Mouse (Mus musculus) right cerebral cortex, postnatal 25 days (tissue): Measurements from ENCODE around the gene Fam178b.

Experiments used
- DNase-seq: peaks from one replicate; pipeline ENCODE4 v3.0.0; 2022

Fam178b gene

DNA sequence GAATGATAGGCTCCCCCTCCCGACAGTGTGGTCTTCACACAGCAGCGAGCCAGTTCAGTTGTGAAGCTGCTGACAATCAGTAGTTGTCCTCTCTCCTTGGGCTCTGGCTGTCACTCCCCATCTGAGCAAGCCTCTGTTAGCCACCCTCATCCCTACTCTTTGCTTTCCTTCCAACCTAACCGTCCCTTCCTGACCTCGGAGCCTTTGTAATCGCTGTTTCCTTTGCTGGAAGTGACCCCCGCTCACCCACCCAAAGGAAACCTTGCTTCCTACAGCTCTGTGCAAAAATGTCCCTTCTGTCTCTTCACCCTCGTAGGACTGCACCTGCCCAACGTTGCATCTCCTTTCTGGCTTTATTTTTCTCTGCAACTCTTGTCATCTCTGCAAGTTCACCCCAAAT is 100.8 kb downstream of the Fam178b start:
- no peak for DNase-seq

DNA sequence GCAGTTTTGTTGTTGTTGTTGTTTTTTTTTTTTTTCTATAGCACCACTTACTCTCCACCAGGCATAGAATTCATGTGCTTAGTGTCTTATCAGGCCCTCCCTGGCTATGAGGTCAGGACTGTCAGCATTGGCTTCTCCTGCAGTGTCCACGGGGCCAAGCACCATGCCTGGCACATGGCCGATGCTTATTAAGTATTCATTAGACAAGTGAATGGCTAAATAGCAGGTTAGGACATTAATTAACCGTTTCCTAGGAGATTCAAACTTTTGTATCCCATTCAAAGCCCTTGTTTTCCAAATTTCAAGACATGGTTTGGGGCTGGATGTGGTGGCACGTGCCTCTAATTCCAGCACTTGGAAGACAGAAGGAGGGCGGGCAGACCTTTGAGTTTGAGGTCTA is 101.7 kb downstream of the Fam178b start:
- DNase-seq = no peak

DNA sequence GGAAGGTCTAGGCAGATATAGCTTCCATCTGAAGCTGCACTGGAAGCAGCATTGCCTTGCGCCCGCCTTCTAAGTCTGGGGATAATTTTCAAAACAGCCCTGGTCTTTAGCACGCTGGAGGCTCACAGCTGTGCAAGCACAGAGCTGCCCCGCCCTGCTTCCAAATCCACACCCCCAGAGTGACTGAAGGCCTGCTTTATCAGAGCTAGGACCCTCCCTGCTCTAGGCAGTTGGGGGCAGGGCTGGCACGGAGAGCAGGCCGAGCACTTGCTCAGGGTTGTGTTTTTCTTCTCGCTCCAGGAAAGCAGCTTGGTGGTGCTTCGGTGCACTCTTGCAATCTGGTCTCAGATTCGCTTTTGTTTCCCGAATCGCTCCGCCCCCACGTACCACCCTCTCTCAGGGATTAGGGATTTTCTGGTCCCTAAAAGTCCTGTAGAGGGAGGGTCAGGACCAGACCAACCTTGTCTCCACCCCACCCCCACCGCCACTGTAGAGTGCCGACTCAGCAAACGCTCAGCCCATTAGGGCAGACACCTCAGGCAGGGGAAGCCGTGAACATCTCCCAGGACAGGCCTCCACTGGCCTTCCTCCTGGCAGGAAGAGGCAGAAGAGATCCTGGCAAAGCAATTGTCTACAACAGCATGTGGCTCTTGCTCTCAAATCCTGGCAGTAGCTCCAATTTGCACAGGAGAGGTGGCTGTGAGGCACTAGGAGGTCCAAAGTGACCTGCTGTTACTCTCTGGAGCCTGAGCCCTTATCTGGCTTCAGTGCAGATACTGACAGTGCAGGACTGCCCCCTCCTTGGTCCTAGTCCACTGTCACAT is 102.4 kb downstream of the Fam178b start:
- DNase-seq = peak; percentile 51

- no peak for DNase-seq
Measured at GRCm38 (mm10) chr1:36579974-36580383, 103.0 kb downstream of the Fam178b start.

DNA sequence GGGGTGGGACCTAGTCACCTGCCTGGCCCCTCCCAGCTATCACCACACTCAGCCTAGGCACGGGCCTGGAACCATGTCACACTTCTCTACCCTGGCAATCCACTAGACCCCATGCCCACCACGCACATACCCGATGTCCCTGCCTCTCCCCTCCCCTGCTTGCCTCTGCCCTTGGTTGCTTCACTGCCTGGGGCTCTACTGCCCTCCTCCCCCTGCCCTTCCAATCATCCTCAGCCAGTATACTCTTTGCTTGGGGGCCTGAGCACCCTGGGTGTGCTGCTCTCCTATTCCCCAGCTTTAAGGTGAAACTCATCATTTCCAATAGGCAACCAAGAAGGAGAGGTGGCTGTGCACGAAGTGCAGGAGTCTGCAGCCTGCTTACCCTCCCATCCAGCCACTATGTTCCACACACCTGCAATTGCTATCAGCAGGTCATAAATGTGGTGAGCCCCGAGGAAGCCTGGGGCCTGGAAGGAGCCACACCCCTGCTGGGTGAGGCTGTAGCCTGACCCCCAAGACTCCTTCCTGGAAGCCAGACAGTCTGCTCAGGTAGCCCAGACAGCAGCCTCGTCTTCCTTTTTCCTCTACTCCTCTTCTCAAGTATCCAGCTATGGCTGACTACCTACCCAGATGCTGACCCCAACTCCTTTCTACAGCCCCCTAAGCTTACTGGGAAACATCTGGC is 105.8 kb downstream of the Fam178b start:
- DNase-seq = no peak

- DNase-seq = no peak
Measured at GRCm38 (mm10) chr1:36575347-36575746, 107.6 kb downstream of the Fam178b start.

GRCm38 (mm10) chr1:36574196-36574955 is 108.6 kb downstream of the Fam178b start:
- DNase-seq = no peak

- DNase-seq = no peak
Measured at GRCm38 (mm10) chr1:36573524-36573923, 109.5 kb downstream of the Fam178b start.

DNA sequence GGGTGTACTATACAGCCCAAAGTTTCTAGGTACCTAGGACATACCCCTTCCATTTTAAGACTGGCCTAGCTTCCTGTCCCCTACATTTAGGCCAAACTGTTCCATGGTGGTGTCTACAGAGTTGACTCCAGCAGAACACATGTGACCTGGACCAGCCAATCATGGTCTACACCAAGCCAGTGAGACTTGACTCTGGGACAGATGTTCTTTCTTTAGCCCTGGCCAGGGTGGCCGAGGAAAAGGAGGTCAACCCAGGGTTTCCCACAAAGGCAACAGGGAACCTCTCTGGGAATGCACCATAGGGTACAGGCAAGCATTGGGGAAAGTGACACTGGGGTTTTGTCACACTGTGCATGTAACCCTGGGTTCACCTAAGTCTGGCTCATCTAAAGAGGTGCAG is 110.3 kb downstream of the Fam178b start:
- no peak for DNase-seq

DNA sequence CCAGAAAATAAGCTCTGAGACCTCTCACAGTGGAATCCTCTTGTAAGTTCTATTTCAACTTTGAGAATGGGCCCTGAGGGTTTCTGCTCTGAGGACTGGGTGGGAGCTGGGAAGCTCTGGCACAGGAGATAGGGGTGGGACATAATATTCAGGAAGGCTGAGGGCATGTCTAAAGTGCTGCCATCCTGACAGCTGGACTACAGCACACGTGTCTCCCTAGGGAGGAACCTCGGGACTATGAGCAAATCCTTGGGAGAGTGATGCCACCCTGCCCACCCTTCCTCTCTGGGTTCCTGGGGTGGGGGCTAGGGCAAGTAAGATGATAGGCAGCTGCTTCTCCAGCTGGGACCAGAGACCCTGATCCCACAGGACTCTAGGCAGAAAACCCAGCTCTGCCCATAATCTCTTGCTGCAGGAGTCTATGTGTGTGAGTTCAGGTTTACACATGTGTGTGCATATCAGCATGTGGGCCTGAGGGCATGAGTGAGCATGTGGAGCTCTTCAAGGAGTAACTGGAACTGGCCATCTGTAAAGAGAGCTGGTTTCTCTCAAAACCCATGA is 110.8 kb downstream of the Fam178b start:
- DNase-seq = no peak

DNA sequence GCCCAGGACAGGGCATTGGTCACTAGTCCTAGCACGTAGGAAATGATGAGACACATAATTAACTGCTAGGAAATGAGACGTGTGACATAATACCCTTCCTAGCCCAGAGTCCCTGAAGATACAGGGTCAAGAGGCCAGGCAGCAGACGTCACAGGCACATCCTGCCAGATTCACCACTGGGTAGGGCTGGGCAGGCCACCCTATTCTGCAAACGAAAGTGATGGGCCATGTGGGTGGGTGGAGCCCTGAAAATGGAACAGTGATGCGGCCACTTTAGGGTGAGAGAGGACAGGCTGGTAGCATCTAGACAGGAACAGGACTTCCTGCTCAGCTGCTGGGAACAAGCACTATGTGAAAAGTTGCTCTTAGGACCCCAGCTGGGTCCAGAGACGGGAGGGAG is 111.4 kb downstream of the Fam178b start:
- no peak for DNase-seq

- DNase-seq = no peak
Measured at GRCm38 (mm10) chr1:36570320-36570719, 112.7 kb downstream of the Fam178b start.

- no peak for DNase-seq
Measured at GRCm38 (mm10) chr1:36569694-36570276, 113.2 kb downstream of the Fam178b start.

DNA sequence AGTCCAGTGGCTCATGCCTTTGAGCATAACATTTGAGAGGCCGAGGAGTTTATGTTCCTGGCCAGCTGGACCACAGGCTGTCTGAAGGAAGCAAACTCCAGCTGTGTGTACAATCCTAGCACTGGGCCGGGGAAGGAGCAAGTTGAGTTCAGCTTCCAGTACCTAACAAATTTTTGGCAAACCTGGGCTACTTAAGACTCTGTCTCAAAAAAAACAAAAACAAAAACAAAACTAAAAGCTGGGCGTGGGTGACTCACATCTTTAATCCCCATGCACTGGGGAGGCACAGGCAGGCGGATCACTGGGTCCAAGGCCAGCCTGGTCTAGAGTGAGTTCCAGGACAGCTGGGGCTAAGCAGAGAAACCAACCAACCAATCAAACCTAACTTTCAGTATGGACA is 114.2 kb downstream of the Fam178b start:
- DNase-seq = no peak

- no peak for DNase-seq
Measured at GRCm38 (mm10) chr1:36567818-36568603, 115.0 kb downstream of the Fam178b start.

DNA sequence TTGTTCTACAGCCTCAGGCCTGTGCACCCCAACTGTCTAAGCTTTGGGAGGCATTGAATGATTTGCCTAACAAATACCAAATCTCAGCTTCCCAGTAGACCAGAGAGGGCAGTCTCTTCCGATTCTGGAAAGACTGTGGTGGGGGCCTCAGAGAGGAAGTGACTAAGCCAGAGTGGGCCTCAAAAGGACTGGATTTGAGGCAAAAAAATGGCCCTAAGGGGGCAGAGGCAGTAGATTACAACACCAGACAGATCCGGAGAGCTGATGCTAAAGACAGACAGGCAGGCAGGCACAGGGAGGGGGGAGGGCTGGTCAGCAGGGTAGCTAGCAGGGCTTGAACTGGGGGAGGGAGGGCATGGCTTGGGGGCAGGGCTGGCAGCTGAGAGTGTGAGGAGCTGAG is 116.6 kb downstream of the Fam178b start:
- DNase-seq = no peak

- DNase-seq = no peak
Measured at GRCm38 (mm10) chr1:36564101-36564500, 118.9 kb downstream of the Fam178b start.

GRCm38 (mm10) chr1:36563632-36564031 is 119.4 kb downstream of the Fam178b start:
- no peak for DNase-seq

GRCm38 (mm10) chr1:36563197-36563596 is 119.8 kb downstream of the Fam178b start:
- DNase-seq = no peak

DNA sequence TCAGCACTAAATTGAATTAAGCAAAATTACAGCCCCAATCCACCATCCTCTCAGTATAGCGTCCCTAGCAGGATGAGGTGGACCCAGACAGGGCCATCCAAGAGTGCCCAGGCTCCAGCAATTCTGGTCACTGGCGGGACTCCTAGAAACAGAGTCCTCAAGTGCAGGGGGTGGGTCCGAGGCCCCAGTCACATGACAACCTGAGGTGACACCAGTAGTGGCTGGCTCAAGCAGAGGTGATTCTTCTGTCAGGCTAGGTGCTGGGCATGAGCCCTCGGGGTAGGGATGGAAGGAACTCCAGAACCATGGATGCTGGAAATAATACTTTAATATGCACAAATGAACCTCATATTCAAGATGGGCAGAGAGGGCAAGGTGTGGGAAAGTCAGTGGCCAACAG is 120.6 kb downstream of the Fam178b start:
- no peak for DNase-seq

DNA sequence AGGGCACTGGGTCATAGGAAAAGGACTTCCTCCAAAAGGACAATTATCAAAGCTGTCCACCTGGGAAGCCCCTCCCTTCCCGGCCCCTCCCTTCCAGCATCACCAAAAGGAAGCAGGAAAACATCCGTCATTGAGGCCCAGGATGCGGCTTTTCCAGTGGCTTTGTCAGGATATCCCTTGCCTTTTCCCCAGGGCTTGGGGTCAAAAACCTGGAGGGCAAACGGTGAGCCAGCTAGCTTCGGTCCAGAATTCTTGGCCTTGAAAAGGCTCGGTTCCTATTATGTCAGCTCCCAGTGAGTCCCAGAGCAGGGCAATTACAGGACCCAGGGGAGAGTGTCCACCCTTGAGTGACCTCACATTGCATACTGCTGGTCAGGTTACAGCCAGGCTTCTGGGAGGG is 122.1 kb downstream of the Fam178b start:
- no peak for DNase-seq

DNA sequence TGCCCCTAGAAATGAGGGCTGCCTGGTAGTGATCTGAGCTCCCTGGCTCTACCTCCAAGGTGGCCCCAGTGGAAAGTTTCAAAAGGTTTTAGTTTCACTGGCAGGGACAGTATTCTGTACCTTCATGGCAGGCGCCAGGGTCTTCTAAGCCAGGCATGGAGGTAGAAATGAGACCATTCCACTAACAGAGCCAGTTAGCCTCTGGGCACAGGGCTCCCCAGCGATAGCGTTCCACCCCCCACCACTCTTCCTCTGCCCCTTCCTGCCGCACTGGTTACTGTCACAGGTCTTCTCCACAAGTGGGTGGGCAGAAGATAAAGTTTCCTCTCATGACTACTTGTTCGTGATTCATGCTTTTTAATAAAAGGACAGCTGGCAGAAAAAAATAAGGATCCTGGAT is 123.1 kb downstream of the Fam178b start:
- DNase-seq = no peak
